Mouse (Mus musculus): ENCODE results near the gene Oscp1.

GRCm38 (mm10) chr4:126058134-126058996 lies at the start of gene Oscp1:
- TF ChIP-seq CTCF (IDR thresholded peaks at IDR 0.05; ENCODE audit: extremely low read depth, insufficient read length, insufficient replicate concordance, low read depth, low read length) (no peak), POLR2A (IDR thresholded peaks at IDR 0.05; ENCODE audit: low read depth, low read length) (peak; percentile 47; the same call in 1 of the 2 replicates)
